Mouse (Mus musculus) CH12.LX (cell line): ENCODE measurements at regions not wholly inside any gene's neighbourhood (a gene's known extent, or its start where the extent isn't known, plus 50 kb on each side); places are given as distances from the start of the nearest gene placed in this dataset.

Source experiments
- DNase-seq: peaks from one replicate; pipeline ENCODE4 v3.0.0-alpha.2; 2013; ENCODE audit errors: extremely low read depth
- H3K27ac ChIP-seq: 2 replicates; pipeline ENCODE4 v1.5.1; 2012; ENCODE audit warnings: low read depth, mild to moderate bottlenecking, control low read depth, moderate library complexity; ENCODE audit not compliant: insufficient read depth
- H3K27me3 ChIP-seq: replicated peaks from 2 replicates; pipeline ENCODE3; 2012; ENCODE audit warnings: inconsistent platforms
- H3K36me3 ChIP-seq, 2 experiments: replicated peaks in 1 of 2; 2 replicates each; pipeline versions ENCODE3 to v1.6.1; 2012; ENCODE audit warnings: inconsistent platforms in 1 of 2, low read length in 1 of 2, mild to moderate bottlenecking in 1 of 2, mixed read lengths in 1 of 2, moderate library complexity in 1 of 2; ENCODE audit not compliant: control insufficient read depth in 1 of 2, insufficient read depth in 1 of 2
- H3K4me1 ChIP-seq, 2 experiments: 2 replicates each; pipeline ENCODE4 v1.6.1; 2012; ENCODE audit warnings: inconsistent platforms in 1 of 2, moderate library complexity in 1 of 2; ENCODE audit not compliant: insufficient read depth in 2 of 2, control insufficient read depth in 1 of 2
- H3K4me2 ChIP-seq: 2 replicates; pipeline ENCODE4 v1.6.1; 2012; ENCODE audit warnings: low read depth, mild to moderate bottlenecking, control low read depth; ENCODE audit not compliant: poor library complexity, insufficient read depth, severe bottlenecking
- H3K4me3 ChIP-seq, 3 experiments: fragments of 150-350 bp in 1 of 3; sonication (generic) in 1 of 3; replicated peaks in 1 of 3; 2 replicates each; pipeline versions ENCODE3 to v1.5.1; 2011 to 2012; ENCODE audit warnings: low read depth in 2 of 3, low read length in 2 of 3, mild to moderate bottlenecking in 2 of 3, moderate library complexity in 2 of 3, control low read depth in 1 of 3, improper control_type of control experiment in 1 of 3, inconsistent platforms in 1 of 3, mixed read lengths in 1 of 3; ENCODE audit not compliant: poor library complexity in 1 of 3
- H3K79me2 ChIP-seq: replicated peaks from 2 replicates; pipeline ENCODE4 v1.6.1; 2012; ENCODE audit warnings: mild to moderate bottlenecking, moderate library complexity; ENCODE audit not compliant: control insufficient read depth, poor library complexity, insufficient read depth, severe bottlenecking; ENCODE audit errors: extremely low read depth
- H3K9ac ChIP-seq: 2 replicates; pipeline ENCODE4 v1.6.1; 2012; ENCODE audit warnings: low read depth, mild to moderate bottlenecking, control low read depth, moderate library complexity; ENCODE audit not compliant: insufficient read depth
- H3K9me3 ChIP-seq: replicated peaks from 2 replicates; pipeline ENCODE3; 2012; ENCODE audit warnings: low read length, inconsistent platforms, mixed read lengths
- CHD2 ChIP-seq: IDR thresholded peaks from 2 replicates; pipeline ENCODE4 v1.6.1; 2011; ENCODE audit warnings: low read length, improper control_type of control experiment
- E2F4 ChIP-seq: IDR thresholded peaks from 2 replicates; pipeline ENCODE4 v1.6.1; 2011; ENCODE audit warnings: low read depth, low read length, improper control_type of control experiment; ENCODE audit not compliant: insufficient replicate concordance
- ELF1 ChIP-seq: IDR thresholded peaks from 2 replicates; pipeline ENCODE4 v1.6.1; 2014; ENCODE audit warnings: low read depth, mild to moderate bottlenecking, inconsistent platforms, low read length, improper control_type of control experiment
- EP300 ChIP-seq: IDR thresholded peaks from 2 replicates; pipeline ENCODE4 v1.6.1; 2011; ENCODE audit warnings: low read length, improper control_type of control experiment
- ETS1 ChIP-seq: conservative IDR thresholded peaks from 2 replicates; pipeline ENCODE4 v1.6.1; 2012; ENCODE audit warnings: low read depth, mild to moderate bottlenecking, inconsistent platforms, low read length, improper control_type of control experiment, moderate library complexity
- GABPA ChIP-seq: IDR thresholded peaks from 2 replicates; pipeline ENCODE4 v1.6.1; 2012; ENCODE audit warnings: low read depth, low read length, improper control_type of control experiment, inconsistent platforms; ENCODE audit not compliant: insufficient replicate concordance
- JUN ChIP-seq: IDR thresholded peaks from 2 replicates; pipeline ENCODE4 v1.6.1; 2011; ENCODE audit warnings: low read depth, mild to moderate bottlenecking, low read length, improper control_type of control experiment, moderate library complexity; ENCODE audit not compliant: insufficient read depth
- JUND ChIP-seq: conservative IDR thresholded peaks from 2 replicates; pipeline ENCODE4 v1.6.1; 2011; ENCODE audit warnings: low read depth, low read length, improper control_type of control experiment
- KAT2A ChIP-seq: IDR thresholded peaks from 2 replicates; pipeline ENCODE4 v1.6.1; 2012; ENCODE audit warnings: low read length, improper control_type of control experiment, inconsistent platforms; ENCODE audit not compliant: insufficient replicate concordance
- MAFK ChIP-seq: IDR thresholded peaks from 2 replicates; pipeline ENCODE4 v1.6.1; 2011; ENCODE audit warnings: low read length, improper control_type of control experiment; ENCODE audit not compliant: insufficient replicate concordance
- MAX ChIP-seq: IDR thresholded peaks from 2 replicates; pipeline ENCODE4 v1.6.1; 2011; ENCODE audit warnings: low read length, improper control_type of control experiment
- MAZ ChIP-seq: IDR thresholded peaks from 2 replicates; pipeline ENCODE4 v1.6.1; 2012; ENCODE audit warnings: low read depth, mild to moderate bottlenecking, inconsistent platforms, low read length, improper control_type of control experiment, moderate library complexity
- MYC ChIP-seq: IDR thresholded peaks from 2 replicates; pipeline ENCODE4 v1.6.1; 2011; ENCODE audit warnings: low read depth, mild to moderate bottlenecking, improper control_type of control experiment, low read length
- NELFE ChIP-seq: IDR thresholded peaks from 2 replicates; pipeline ENCODE4 v1.6.1; 2011; ENCODE audit warnings: low read depth, low read length, improper control_type of control experiment
- NRF1 ChIP-seq: IDR thresholded peaks from 2 replicates; pipeline ENCODE4 v1.6.1; 2014; ENCODE audit warnings: low read depth, mild to moderate bottlenecking, inconsistent platforms, low read length, improper control_type of control experiment, moderate library complexity
- PAX5 ChIP-seq: IDR thresholded peaks from 2 replicates; pipeline ENCODE4 v1.6.1; 2012; ENCODE audit warnings: low read length, inconsistent platforms, mixed read lengths
- POLR2AphosphoS2 ChIP-seq: IDR thresholded peaks from 2 replicates; pipeline ENCODE4 v1.6.1; 2011; ENCODE audit warnings: low read depth, low read length, improper control_type of control experiment
- RAD21 ChIP-seq: IDR thresholded peaks from 2 replicates; pipeline ENCODE4 v1.6.1; 2011; ENCODE audit warnings: low read depth, mild to moderate bottlenecking, low read length, improper control_type of control experiment, moderate library complexity
- RCOR1 ChIP-seq: conservative IDR thresholded peaks from 2 replicates; pipeline ENCODE4 v1.6.1; 2012; ENCODE audit warnings: low read depth, mild to moderate bottlenecking, inconsistent platforms, low read length, improper control_type of control experiment
- SIN3A ChIP-seq: IDR thresholded peaks from 2 replicates; pipeline ENCODE4 v1.6.1; 2012; ENCODE audit warnings: low read length, improper control_type of control experiment, inconsistent platforms
- SMC3 ChIP-seq: IDR thresholded peaks from 2 replicates; pipeline ENCODE4 v1.6.1; 2011; ENCODE audit warnings: low read depth, low read length, improper control_type of control experiment
- UBTF ChIP-seq: IDR thresholded peaks from 2 replicates; pipeline ENCODE4 v1.6.1; 2012; ENCODE audit warnings: low read depth, mild to moderate bottlenecking, inconsistent platforms, low read length, improper control_type of control experiment, moderate library complexity
- ZC3H11A ChIP-seq: IDR thresholded peaks from 2 replicates; pipeline ENCODE4 v1.6.1; 2012; ENCODE audit warnings: low read depth, mild to moderate bottlenecking, inconsistent platforms, low read length, improper control_type of control experiment
- ZMIZ1 ChIP-seq: IDR thresholded peaks from 2 replicates; pipeline ENCODE4 v1.6.1; 2012; ENCODE audit warnings: low read depth, mild to moderate bottlenecking, inconsistent platforms, low read length, improper control_type of control experiment
- dilution Hi-C: fragments of 300-500 bp; cut with MboI; formaldehyde crosslinking; loops from 2 replicates; pipeline ENCODE4 v1.14.3; 2020; ENCODE audit warnings: low sequenced_read_pairs; ENCODE audit not compliant: extremely low pct_unique_long_range_greater_than_20kb, extremely low pct_ligation_motif_present
- in situ Hi-C: fragments of 300-500 bp; cut with MboI; formaldehyde crosslinking; loops from 3 replicates; pipeline ENCODE4 v1.14.3; 2019; ENCODE audit warnings: low sequenced_read_pairs, low pct_ligation_motif_present, low pct_unique_long_range_greater_than_20kb, mixed read lengths

GRCm38 (mm10) chr3:148398349-148398748, 592.0 kb downstream of the Adgrl2 start:
- no peak for DNase-seq
- no peak overlapping the region for H3K4me2 ChIP-seq
- H3K4me1 ChIP-seq, result no peaks in the 10 kb centered on the region
- no peaks in the 10 kb centered on the region for H3K27me3 ChIP-seq
- H3K27ac ChIP-seq, result no peak overlapping the region
- in situ Hi-C loops, result no loop called here
- H3K36me3 ChIP-seq, result no peaks in the 10 kb centered on the region
- no peaks in the 10 kb centered on the region for H3K79me2 ChIP-seq
- H3K4me3 ChIP-seq, result no peak overlapping the region
- H3K9me3 ChIP-seq, result no peaks in the 10 kb centered on the region
- dilution Hi-C loops, result no loop called here
- H3K9ac ChIP-seq, result no peak overlapping the region
- TF ChIP-seq ETS1 (no peak), SIN3A (no peak), MAZ (no peak), NELFE (no peak), ELF1 (no peak), EP300 (no peak), MAFK (no peak)

DNA sequence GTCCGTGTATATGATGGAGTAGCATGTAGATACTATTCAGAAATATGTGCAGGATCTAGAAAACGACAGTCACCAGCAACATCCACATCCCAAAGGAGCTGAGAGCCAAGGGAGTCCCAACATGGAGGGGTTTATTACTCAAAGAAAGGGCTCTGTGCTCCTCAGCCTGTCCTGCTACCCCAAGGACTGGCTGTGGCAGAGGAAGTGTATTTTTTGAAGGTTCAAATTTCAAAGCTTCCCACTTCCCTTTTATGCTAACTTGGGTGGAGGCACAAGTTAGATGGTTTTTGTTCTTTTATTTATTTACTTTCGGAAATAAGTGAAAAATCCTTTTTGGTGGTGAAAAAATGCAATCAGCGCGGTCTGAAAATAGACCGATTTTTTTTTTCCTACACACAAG, 602.8 kb downstream of the Adgrl2 start:
- Histone ChIP-seq H3K4me3 (no peak overlapping the region), H3K27me3 (no peaks in the 10 kb centered on the region), H3K9ac (no peak overlapping the region), H3K27ac (no peak overlapping the region), H3K9me3 (peaks cover 2% of the 10 kb centered on the region), H3K79me2 (no peaks in the 10 kb centered on the region), H3K36me3 (no peaks in the 10 kb centered on the region), H3K4me1 (peaks cover 0 to 12% of the 10 kb centered on the region in 2 experiments; a peak in 2 of 4 replicates), H3K4me2 (no peak overlapping the region)
- TF ChIP-seq ZC3H11A (no peak), JUN (no peak), SMC3 (no peak), UBTF (no peak), MYC (no peak), ZMIZ1 (no peak), JUND (no peak), POLR2AphosphoS2 (no peak), CHD2 (no peak), KAT2A (no peak), PAX5 (no peak), RAD21 (no peak), E2F4 (no peak), RCOR1 (no peak), NRF1 (no peak), GABPA (no peak), MAX (no peak), NELFE (no peak)
- dilution Hi-C loops (no loop called here), in situ Hi-C loops (no loop called here)
- DNase-seq, result peak; percentile 12
